Mouse (Mus musculus): ENCODE data around the gene Myh9. TPM values are rescaled to one million over a fixed set of nuclear protein-coding genes. Genes with fewer than 3 reads are reported as not detected.

Gene Myh9
- polyA plus RNA-seq, 1 experiment from 2014 or later, result 34.5 TPM

- H3K27ac ChIP-seq, result peak overlapping the region; percentile 72
- DNase-seq (ENCODE audit: low spot score), result no peak
- 85% methylated on average over 12 of the region's 12 CpGs for WGBS
- H3K27me3 ChIP-seq (ENCODE audit: insufficient read depth, poor library complexity, severe bottlenecking), result no peaks in the 10 kb centered on the region
- H3K4me3 ChIP-seq, result 0 out of 2 replicates have a peak overlapping the region, but pooled peaks have one; percentile 22
- H3K4me1 ChIP-seq, result peaks cover 76% of the 10 kb centered on the region
- H3K9me3 ChIP-seq, result no peaks in the 10 kb centered on the region
- peaks cover 38% of the 10 kb centered on the region for H3K36me3 ChIP-seq
Observed at GRCm38 (mm10) chr15:77828242-77828641, 13.7 kb downstream of the Myh9 start.

- Histone ChIP-seq H3K27ac (peak overlapping the region; percentile 72), H3K36me3 (peaks cover 38% of the 10 kb centered on the region), H3K27me3 (ENCODE audit: insufficient read depth, poor library complexity, severe bottlenecking) (no peaks in the 10 kb centered on the region), H3K9me3 (no peaks in the 10 kb centered on the region), H3K4me1 (peaks cover 80% of the 10 kb centered on the region), H3K4me3 (0 out of 2 replicates have a peak overlapping the region, but pooled peaks have one; percentile 22)
- no peak for DNase-seq (ENCODE audit: low spot score)
- WGBS, result 14% methylated on average over 6 of the region's 6 CpGs
Observed at GRCm38 (mm10) chr15:77827794-77828193, 14.2 kb downstream of the Myh9 start.

- no peak for DNase-seq (ENCODE audit: low spot score)
- 16% methylated on average over 7 of the region's 7 CpGs for WGBS
- no peaks in the 10 kb centered on the region for H3K27me3 ChIP-seq (ENCODE audit: insufficient read depth, poor library complexity, severe bottlenecking)
- H3K9me3 ChIP-seq, result no peaks in the 10 kb centered on the region
- H3K4me1 ChIP-seq, result peaks cover 80% of the 10 kb centered on the region
- H3K36me3 ChIP-seq, result peaks cover 34% of the 10 kb centered on the region
- H3K4me3 ChIP-seq, result 0 out of 2 replicates have a peak overlapping the region, but pooled peaks have one; percentile 22
- peak overlapping the region; percentile 72 for H3K27ac ChIP-seq
Observed at GRCm38 (mm10) chr15:77827379-77827778, 14.6 kb downstream of the Myh9 start.

- Histone ChIP-seq H3K27me3 (ENCODE audit: insufficient read depth, poor library complexity, severe bottlenecking) (no peaks in the 10 kb centered on the region), H3K9me3 (no peaks in the 10 kb centered on the region), H3K4me1 (peaks cover 83% of the 10 kb centered on the region), H3K27ac (peak overlapping the region; percentile 64; the same call in 1 of the 2 replicates), H3K4me3 (no peak overlapping the region), H3K36me3 (peaks cover 18% of the 10 kb centered on the region; the same call in 1 of the 2 replicates)
- WGBS, result 81% methylated on average over 1 of the region's 1 CpGs
- no peak for DNase-seq (ENCODE audit: low spot score)
Observed at GRCm38 (mm10) chr15:77825382-77825781, 16.6 kb downstream of the Myh9 start.

- Histone ChIP-seq H3K27me3 (ENCODE audit: insufficient read depth, poor library complexity, severe bottlenecking) (no peaks in the 10 kb centered on the region), H3K4me1 (peaks cover 88% of the 10 kb centered on the region), H3K27ac (peak overlapping the region; percentile 63; the same call in 1 of the 2 replicates), H3K4me3 (no peak overlapping the region), H3K9me3 (no peaks in the 10 kb centered on the region), H3K36me3 (peaks cover 15% of the 10 kb centered on the region; the same call in 1 of the 2 replicates)
- WGBS, result 79% methylated on average over 1 of the region's 1 CpGs
- no peak for DNase-seq (ENCODE audit: low spot score)
Observed at GRCm38 (mm10) chr15:77824321-77824720, 17.7 kb downstream of the Myh9 start.

- H3K4me3 ChIP-seq, result 0 out of 2 replicates have a peak overlapping the region, but pooled peaks have one; percentile 5
- 54% methylated on average over 3 of the region's 3 CpGs for whole genome bisulfite sequencing
- H3K4me1 ChIP-seq, result peaks cover 95% of the 10 kb centered on the region
- H3K27me3 ChIP-seq (ENCODE audit: insufficient read depth, poor library complexity, severe bottlenecking), result no peaks in the 10 kb centered on the region
- peaks cover 15% of the 10 kb centered on the region; the same call in 1 of the 2 replicates for H3K36me3 ChIP-seq
- H3K9me3 ChIP-seq, result no peaks in the 10 kb centered on the region
- no peak for DNase-seq (ENCODE audit: low spot score)
- peak overlapping the region; percentile 63 for H3K27ac ChIP-seq
Observed at GRCm38 (mm10) chr15:77823634-77824033, 18.3 kb downstream of the Myh9 start.

GRCm38 (mm10) chr15:77823196-77823595 lies 18.8 kb downstream of the Myh9 start:
- no peak for DNase-seq (ENCODE audit: low spot score)
- no peaks in the 10 kb centered on the region for H3K27me3 ChIP-seq (ENCODE audit: insufficient read depth, poor library complexity, severe bottlenecking)
- H3K9me3 ChIP-seq, result no peaks in the 10 kb centered on the region
- peaks cover 15% of the 10 kb centered on the region; the same call in 1 of the 2 replicates for H3K36me3 ChIP-seq
- no peak overlapping the region for H3K4me3 ChIP-seq
- H3K27ac ChIP-seq, result peak overlapping the region; percentile 63
- 47% methylated on average over 6 of the region's 6 CpGs for WGBS
- peaks cover 97% of the 10 kb centered on the region for H3K4me1 ChIP-seq

- 29% methylated on average over 2 of the region's 2 CpGs for WGBS
- Histone ChIP-seq H3K27ac (peak overlapping the region; percentile 86), H3K4me1 (peaks cover 97% of the 10 kb centered on the region)
Observed at GRCm38 (mm10) chr15:77822671-77823070, 19.3 kb downstream of the Myh9 start.

GRCm38 (mm10) chr15:77822057-77822466 lies 19.9 kb downstream of the Myh9 start:
- peak overlapping the region; percentile 86 for H3K27ac ChIP-seq
- no peaks in the 10 kb centered on the region for H3K27me3 ChIP-seq (ENCODE audit: insufficient read depth, poor library complexity, severe bottlenecking)
- no peaks in the 10 kb centered on the region for H3K9me3 ChIP-seq
- H3K36me3 ChIP-seq, result peaks cover 15% of the 10 kb centered on the region; the same call in 1 of the 2 replicates
- 32% methylated on average over 5 of the region's 5 CpGs for WGBS
- 0 out of 2 replicates have a peak overlapping the region, but pooled peaks have one; percentile 6 for H3K4me3 ChIP-seq
- H3K4me1 ChIP-seq, result peaks cover 97% of the 10 kb centered on the region
- no peak for DNase-seq (ENCODE audit: low spot score)

More at GRCm38 (mm10) chr15:77822671-77823070, 19.3 kb downstream of the Myh9 start:
- H3K27me3 ChIP-seq (ENCODE audit: insufficient read depth, poor library complexity, severe bottlenecking), result no peaks in the 10 kb centered on the region
- H3K36me3 ChIP-seq, result peaks cover 15% of the 10 kb centered on the region; the same call in 1 of the 2 replicates
- H3K9me3 ChIP-seq, result no peaks in the 10 kb centered on the region
- no peak for DNase-seq (ENCODE audit: low spot score)
- 0 out of 2 replicates have a peak overlapping the region, but pooled peaks have one; percentile 5 for H3K4me3 ChIP-seq

GRCm38 (mm10) chr15:77821424-77821823 lies 20.6 kb downstream of the Myh9 start:
- Histone ChIP-seq H3K36me3 (peaks cover 14% of the 10 kb centered on the region; the same call in 1 of the 2 replicates), H3K27me3 (ENCODE audit: insufficient read depth, poor library complexity, severe bottlenecking) (no peaks in the 10 kb centered on the region), H3K4me3 (0 out of 2 replicates have a peak overlapping the region, but pooled peaks have one; percentile 6), H3K27ac (peak overlapping the region; percentile 86), H3K4me1 (peaks cover 98% of the 10 kb centered on the region), H3K9me3 (no peaks in the 10 kb centered on the region)
- DNase-seq (ENCODE audit: low spot score), result no peak
- 44% methylated on average over 7 of the region's 7 CpGs for WGBS

- peak overlapping the region; percentile 86 for H3K27ac ChIP-seq
- WGBS, result 15% methylated on average over 3 of the region's 3 CpGs
- peaks cover 13% of the 10 kb centered on the region; the same call in 1 of the 2 replicates for H3K36me3 ChIP-seq
- no peak for DNase-seq (ENCODE audit: low spot score)
- 0 out of 2 replicates have a peak overlapping the region, but pooled peaks have one; percentile 5 for H3K4me3 ChIP-seq
- H3K27me3 ChIP-seq (ENCODE audit: insufficient read depth, poor library complexity, severe bottlenecking), result no peaks in the 10 kb centered on the region
- no peaks in the 10 kb centered on the region for H3K9me3 ChIP-seq
- H3K4me1 ChIP-seq, result peaks cover 98% of the 10 kb centered on the region
Observed at GRCm38 (mm10) chr15:77820480-77821163, 21.4 kb downstream of the Myh9 start.

- peaks cover 7% of the 10 kb centered on the region; the same call in 1 of the 2 replicates for H3K36me3 ChIP-seq
- H3K27ac ChIP-seq, result peak overlapping the region; percentile 86
- no peak for DNase-seq (ENCODE audit: low spot score)
- peaks cover 97% of the 10 kb centered on the region for H3K4me1 ChIP-seq
- H3K4me3 ChIP-seq, result no peak overlapping the region
- 72% methylated on average over 10 of the region's 10 CpGs for WGBS
- no peaks in the 10 kb centered on the region for H3K9me3 ChIP-seq
- H3K27me3 ChIP-seq (ENCODE audit: insufficient read depth, poor library complexity, severe bottlenecking), result no peaks in the 10 kb centered on the region
Observed at GRCm38 (mm10) chr15:77819894-77820387, 22.0 kb downstream of the Myh9 start.
